Mouse (Mus musculus) G1E-ER4 (cell line): Measurements from ENCODE around the gene Sult1b1. TPM values are rescaled to one million over a fixed set of nuclear protein-coding genes. Genes with fewer than 3 reads are reported as not detected.
"Not testable (repeated sequence)": the region's sequence is repeated elsewhere in the genome, so short reads cannot be mapped to it uniquely, and the experiment has no call there.

Source experiments
- GATA1 ChIP-seq: IDR thresholded peaks from one replicate; pipeline ENCODE4 v1.8.0; 2012; ENCODE audit warnings: low read length, inconsistent platforms
- polyA plus RNA-seq: library from polyadenylated mRNA; stranded (reverse); fragments of >175 nt; gene quantifications from 2 replicates; pipeline ENCODE4 v1.2.3, GENCODE M21; 2012

Gene Sult1b1
- polyA plus RNA-seq, 1 experiment: not detected

- TF ChIP-seq GATA1: no peak
Measured at GRCm38 (mm10) chr5:87490771-87491170, 47.2 kb downstream of the Sult1b1 start, which contains the start of gene Ugt2a1. Gene Ugt2a1 (minus strand): TSS chr5:87490871.

GRCm38 (mm10) chr5:87486706-87487105 is 51.3 kb downstream of the Sult1b1 start, which contains the start of gene Gm43638:
Gene Gm43638 (minus strand): TSS chr5:87486806.
- not testable (repeated sequence) for TF ChIP-seq GATA1

GRCm38 (mm10) chr5:87482160-87482559 is 55.8 kb downstream of the Sult1b1 start, which contains the start of gene Ugt2a2:
Gene Ugt2a2 (minus strand): TSS chr5:87482260.
- no peak for TF ChIP-seq GATA1

Other genes starting within 250 kb of the Sult1b1 start
- not detected in 2 replicates for gene Ugt2a3, start 201.0 kb downstream of the Sult1b1 start, polyA plus RNA-seq
- gene Ugt2b38, start 114.0 kb downstream of the Sult1b1 start, polyA plus RNA-seq: not detected in 2 replicates
- gene Ugt2a2, start 55.9 kb downstream of the Sult1b1 start, polyA plus RNA-seq: not detected in 2 replicates
- gene Gm43638, start 51.4 kb downstream of the Sult1b1 start, polyA plus RNA-seq: not detected in 2 replicates
- not detected in 2 replicates for gene Ugt2a1, start 47.3 kb downstream of the Sult1b1 start, polyA plus RNA-seq
- not detected in 2 replicates for gene Sult1d1, start 30.8 kb upstream of the Sult1b1 start, polyA plus RNA-seq
- gene Sult1e1, start 53.4 kb upstream of the Sult1b1 start, polyA plus RNA-seq: not detected in 2 replicates
- not detected in 2 replicates for gene Csn1s1, start 128.0 kb upstream of the Sult1b1 start, polyA plus RNA-seq
- gene Csn2, start 161.4 kb upstream of the Sult1b1 start, polyA plus RNA-seq: not detected in 2 replicates
- gene Csn1s2a, start 236.4 kb upstream of the Sult1b1 start, polyA plus RNA-seq: not detected in 2 replicates